Mouse (Mus musculus): ENCODE data around the gene Drap1. TPM values are rescaled to one million over a fixed set of nuclear protein-coding genes. Genes with fewer than 3 reads are reported as not detected.

Drap1 gene
- total RNA-seq, 2 experiments from 2014 or later = 473 to 502 TPM

DNA sequence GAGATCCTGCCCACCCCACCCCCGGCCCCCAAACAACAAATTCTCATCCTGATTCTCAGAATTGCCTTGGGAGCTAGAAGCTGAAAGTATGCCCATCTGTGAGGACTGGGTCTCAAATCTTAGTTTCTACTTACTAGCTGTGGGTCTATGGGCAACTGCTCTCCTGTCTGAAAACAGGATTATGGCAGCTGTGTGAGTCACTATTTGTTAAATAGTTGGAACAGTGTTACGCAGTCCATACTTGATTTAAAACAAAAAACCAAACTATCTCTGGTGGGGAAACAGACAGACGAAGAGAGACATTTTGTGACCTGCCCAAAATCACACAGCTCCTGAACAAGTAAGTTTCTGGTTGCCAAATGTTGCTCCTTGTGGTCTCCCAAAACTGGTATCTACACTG lies 24.9 kb upstream of the Drap1 start:
- no peak for DNase-seq

DNA sequence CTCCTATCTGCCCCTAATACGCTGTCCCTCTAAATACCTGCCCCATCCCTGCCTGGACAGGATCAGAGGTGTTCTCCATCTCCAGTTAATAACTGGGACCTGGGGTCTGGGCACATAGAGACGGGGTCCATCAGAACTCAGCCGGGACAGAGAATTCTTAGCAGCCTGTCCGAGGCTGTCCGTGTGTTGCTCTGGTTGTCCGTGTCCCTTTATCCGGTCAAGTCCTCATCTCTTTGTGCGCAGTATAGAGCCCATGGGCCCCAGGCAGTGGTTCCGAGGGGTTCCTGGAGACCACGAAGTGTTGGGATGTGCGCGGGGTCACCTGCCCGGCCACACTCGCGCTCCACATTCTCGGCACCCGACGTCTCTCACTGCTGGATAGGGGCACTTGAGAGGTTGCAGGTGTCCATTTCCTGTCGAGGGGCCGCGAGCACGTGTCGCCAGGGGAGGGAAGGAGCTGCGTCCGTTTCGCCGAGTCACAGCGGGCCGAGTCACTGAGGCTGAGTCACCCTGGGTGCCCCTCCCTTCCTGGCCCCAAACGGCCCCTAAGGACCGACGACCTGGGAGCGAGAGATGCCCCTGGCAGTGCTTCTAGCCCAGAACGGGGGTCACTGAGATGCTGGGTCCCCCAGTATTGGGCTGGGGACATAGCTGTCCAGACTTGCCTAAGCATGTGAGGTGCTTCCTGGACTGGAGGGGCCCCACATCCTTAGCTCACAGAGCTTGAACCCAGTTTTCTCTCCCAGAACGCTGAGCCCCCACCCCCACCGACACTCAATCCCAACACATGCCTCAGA lies 23.8 kb upstream of the Drap1 start:
- DNase-seq = no peak

- peak; percentile 51 for DNase-seq
Measured at GRCm38 (mm10) chr19:5447515-5448353, 23.0 kb upstream of the Drap1 start, which contains the start of gene Fosl1. Gene Fosl1 (plus strand): TSS chr19:5447547.

- DNase-seq = no peak
Measured at GRCm38 (mm10) chr19:5445747-5446146, 21.0 kb upstream of the Drap1 start.

GRCm38 (mm10) chr19:5444954-5445353 lies 20.2 kb upstream of the Drap1 start:
- DNase-seq = no peak

DNA sequence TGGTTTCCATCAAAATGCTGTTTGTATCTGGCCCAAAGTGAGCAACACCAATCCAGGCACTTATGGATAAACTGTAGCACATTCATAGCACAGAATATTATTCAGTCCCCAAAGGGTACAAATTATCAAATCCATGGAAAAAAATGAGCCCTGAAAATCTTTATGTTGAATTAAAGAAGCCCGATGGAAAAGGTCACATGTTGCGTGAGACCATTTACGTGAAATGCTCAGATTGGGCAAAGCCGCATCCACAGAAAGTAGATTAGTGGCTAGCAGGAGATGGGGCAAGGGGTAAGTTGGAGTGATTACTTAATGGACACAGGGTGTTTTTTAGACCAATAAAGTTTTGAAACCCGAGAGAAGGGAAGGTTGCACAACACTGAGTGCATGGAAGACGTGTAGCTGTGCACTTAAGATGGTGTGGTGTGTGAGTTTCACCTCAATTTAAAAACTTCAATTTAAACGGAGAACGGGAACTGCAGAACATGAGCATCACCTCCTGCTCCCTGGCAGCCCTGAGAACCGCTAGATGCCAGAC lies 19.7 kb upstream of the Drap1 start:
- no peak for DNase-seq

DNA sequence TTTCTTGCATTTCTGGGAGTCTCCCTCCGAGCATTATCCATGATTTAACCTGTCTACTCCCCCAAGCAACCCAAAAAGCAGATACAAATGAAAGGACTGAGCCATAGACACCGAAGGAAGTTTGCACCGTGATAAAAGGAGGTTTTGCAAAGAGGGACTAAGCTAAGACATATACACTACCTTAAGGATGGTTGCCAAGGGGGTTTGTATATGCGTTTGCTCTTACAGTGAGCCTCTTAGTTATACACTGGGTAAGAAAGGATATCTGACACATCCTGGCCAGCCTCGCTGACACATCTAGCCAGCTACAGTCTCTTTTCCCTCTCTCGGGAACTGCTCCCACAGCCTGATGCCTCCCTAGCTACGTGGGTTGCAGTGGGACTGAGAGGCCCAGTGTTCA lies 9.2 kb upstream of the Drap1 start:
- no peak for DNase-seq

- DNase-seq = peak; percentile 60
Measured at GRCm38 (mm10) chr19:5432992-5433852, 8.4 kb upstream of the Drap1 start.

DNA sequence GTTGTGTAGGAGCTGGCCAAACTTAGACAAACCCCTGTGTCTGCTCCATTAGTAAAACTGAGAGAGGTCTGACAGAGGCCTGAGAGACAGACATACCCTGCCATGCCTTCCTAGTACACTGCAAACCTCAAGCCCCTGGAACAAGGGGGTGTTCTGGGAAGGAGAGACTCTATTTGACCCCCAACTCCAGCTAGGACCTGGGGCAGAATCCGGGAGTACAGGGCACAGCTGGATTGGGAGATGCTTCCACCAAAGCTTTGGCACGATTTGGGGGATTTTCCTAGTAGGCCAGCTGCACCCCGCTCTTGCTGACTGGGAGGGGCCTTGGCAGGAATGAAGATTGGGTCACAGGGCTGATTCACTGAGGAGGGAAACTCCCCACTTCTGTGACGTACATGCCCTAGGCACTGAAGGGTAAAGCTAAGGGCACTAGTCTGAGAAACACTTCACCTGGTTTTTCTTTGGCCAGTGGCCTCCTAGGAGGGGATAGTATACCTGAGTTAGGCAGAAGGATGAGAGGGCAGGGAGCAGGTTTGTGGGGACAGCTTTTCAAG lies 7.2 kb upstream of the Drap1 start:
- DNase-seq = no peak

GRCm38 (mm10) chr19:5430408-5430807 lies 5.6 kb upstream of the Drap1 start:
- DNase-seq = no peak

DNA sequence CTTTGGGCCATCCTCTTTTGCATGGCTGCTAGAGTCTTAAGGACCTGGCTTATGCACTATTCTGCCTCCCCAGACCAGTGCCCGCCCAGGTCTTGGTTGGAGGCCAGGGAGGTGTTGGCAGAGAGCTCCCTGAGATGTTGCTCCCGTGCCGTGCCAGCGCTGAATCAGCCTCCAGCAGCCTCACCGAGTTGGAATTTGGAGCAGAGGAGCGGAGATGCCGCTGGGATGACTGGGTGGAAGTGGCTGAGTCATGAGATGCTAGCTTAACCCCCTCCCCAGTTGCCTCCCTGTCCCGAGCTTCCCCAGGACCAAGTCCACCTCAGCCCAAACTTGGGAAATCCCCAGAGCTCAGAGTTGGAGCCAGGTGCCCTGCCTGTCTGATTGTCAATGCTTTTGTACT lies 5.0 kb upstream of the Drap1 start:
- peak; percentile 80 for DNase-seq

GRCm38 (mm10) chr19:5429219-5429618 lies 4.4 kb upstream of the Drap1 start:
- DNase-seq = no peak

DNA sequence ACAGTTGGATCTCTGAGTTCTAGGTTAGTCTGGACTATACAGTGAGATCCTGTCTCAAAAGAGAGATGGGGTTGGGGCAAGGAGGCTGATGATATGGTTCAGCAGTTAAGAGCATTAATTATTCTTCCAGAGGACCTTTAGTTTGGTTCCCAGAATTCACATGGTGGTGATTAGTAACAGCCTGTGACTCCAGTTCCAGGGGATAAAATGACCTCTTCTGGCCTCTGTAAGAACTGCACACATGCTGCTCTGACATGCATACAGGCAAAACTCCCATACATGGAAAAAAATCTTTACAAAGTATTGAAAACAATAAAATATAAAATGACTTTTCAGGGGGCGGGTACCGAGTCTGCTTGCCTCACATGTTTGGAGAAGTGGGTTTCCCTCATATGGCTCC lies 3.3 kb upstream of the Drap1 start:
- no peak for DNase-seq

DNA sequence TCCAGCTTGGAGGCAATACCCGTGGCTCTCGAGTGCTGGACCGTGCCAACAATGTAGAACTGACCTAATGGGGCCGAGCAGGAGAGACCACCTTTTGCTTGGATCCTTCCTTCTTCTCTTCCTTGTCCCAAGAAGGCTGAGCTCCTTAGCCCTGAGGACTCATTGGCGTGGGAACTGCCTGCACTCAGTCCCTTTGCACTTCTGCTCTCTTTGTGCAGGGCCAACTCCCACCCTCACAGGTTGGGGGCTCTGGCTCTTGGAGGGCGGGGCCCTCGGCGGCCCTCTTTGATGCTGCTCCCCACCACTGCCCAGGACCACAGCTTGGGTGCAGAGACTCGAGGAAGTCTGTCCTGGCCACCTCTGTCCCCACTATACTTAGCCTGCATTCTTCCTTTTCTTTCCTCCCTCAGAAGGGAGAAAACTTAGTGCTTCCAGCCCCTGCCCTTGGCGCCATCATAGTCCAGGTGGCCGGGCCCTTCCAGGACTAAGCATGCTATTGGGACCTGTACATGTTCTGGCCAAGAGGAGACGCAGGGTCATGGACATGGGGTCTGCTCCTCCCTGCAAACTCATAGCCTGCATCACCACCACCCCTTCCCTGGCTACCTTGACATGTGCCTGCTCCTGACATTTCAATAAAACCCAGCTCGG lies 2.0 kb upstream of the Drap1 start:
- DNase-seq = no peak

GRCm38 (mm10) chr19:5425906-5426565 lies 1.3 kb upstream of the Drap1 start:
- DNase-seq = no peak

DNA sequence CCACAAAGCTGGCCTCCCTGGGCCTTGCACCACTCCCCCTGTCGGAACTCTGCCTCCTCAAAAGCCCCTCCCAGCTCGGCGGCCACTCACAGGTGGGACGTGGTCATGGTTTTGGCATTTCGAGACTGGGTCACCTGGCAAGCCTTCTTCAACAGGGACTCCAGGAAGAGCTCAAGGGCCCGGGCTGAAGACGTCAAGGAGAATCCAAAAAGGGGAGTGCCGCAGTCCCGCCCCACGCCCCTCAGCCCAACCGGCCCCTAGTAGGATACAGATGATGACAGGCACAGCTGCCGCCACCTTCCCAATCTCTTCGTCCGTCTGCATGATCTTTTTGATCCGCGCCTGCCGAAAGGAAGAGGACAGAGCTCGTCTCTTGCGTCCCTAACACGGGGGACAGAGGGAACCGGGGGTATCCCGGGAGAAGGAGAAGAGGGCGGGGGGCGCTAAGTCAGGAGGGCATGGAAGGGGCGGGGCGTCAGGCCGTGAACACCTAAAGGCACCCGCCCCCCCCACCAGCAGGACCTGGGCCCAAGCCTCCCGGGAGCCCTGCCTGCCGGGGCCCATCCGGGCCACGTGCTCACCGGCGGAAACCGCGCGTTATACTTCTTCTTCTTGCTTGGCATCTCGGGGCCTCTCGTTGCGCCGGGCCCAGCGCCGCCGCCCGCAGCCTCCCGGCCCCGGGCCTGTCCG lies 542 bp downstream of the Drap1 start:
- DNase-seq = peak; percentile 84

DNA sequence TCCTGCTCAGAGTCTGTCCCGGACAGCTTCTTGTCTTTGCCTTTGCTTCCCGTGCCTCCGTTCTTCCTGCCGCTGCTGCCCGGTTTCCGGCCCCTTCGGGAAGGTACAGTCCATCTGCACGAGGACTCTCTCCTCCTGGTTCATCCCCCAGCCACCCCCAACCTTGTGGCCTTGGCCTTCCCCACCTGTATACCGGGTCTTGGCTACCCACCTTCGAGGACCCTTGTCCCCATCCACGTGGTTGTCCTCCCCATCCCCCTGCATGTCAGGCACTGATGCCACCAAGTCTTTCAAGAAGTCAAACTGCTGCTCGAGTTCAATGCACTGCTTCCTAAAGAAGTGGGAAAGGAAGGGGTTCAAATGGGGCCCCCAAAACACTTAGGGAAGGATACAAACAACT lies 1.2 kb downstream of the Drap1 start:
- DNase-seq = no peak

- no peak for DNase-seq
Measured at GRCm38 (mm10) chr19:5422895-5423443, 1.8 kb downstream of the Drap1 start.

- peak; percentile 53 for DNase-seq
Measured at GRCm38 (mm10) chr19:5422267-5422666, 2.5 kb downstream of the Drap1 start.

- DNase-seq = no peak
Measured at GRCm38 (mm10) chr19:5421784-5422183, 3.0 kb downstream of the Drap1 start.
